Mouse (Mus musculus) embryonic stem cell, embryonic (primary cell): Measurements from ENCODE around the gene Adssl1.

Experiments
- CTCF ChIA-PET, 4 experiments: fragments of 300-600 bp in 2 of 4; fragments of 350-600 bp in 2 of 4; sonication (Branson Sonifier 250); formaldehyde crosslinking; loops; one replicate each; lab custom pipeline; 2022; ENCODE audit warnings: inconsistent platforms in 2 of 4; lab: Charles Lee
- POLR2A ChIA-PET, 4 experiments: fragments of 300-600 bp in 2 of 4; fragments of 350-600 bp in 2 of 4; sonication (Branson Sonifier 250); formaldehyde crosslinking; loops; one replicate each; lab custom pipeline; 2022; ENCODE audit warnings: antibody characterized with exemption in 4 of 4, inconsistent platforms in 1 of 4; lab: Charles Lee

The Adssl1 gene

DNA sequence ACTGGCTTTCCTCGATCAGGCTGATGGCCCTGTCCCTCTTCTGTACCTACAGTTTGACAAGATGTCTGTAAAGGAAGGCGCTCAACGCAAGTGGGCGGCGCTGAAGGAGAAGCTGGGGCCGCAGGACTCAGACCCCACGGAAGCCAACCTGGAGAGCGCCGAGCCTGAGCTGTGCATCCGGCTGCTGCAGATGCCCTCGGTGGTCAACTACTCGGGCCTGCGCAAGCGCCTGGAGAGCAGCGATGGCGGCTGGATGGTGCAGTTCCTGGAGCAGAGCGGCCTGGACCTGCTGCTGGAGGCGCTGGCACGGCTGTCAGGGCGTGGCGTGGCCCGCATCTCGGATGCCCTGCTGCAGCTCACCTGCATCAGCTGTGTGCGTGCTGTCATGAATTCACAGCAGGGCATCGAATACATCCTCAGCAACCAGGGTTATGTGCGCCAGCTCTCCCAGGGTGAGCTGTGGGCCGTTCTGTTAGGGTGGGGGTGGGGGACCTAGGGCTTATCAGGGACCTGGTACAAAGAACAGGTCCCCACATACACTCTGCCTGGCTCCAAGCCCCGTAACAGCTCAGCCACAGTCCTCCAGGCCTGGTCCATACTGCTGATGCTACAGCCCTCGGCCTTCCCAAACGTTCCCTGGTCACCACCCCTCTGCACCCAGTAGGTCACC lies 19.8 kb upstream of the Adssl1 start:
- POLR2A ChIA-PET = interaction anchor here in 2 of 4 experiments (0.7 to 9.1 kb wide), 19 partner anchors 10 to 416 kb away, joined by 3 to 85 read pairs (median 5); partner anchors contain the start of genes Inf2 (in 2 of the 2), Adssl1 (in 1 of the 2) and Siva1 (in 1 of the 2)
- CTCF ChIA-PET = interaction anchor here (0.6 to 3.5 kb wide), 16 partner anchors 8 to 868 kb away, joined by 3 to 23 read pairs (median 5); partner anchors contain the start of genes Akt1 (in 1 of the 4) and Inf2 (in 1 of the 4)

DNA sequence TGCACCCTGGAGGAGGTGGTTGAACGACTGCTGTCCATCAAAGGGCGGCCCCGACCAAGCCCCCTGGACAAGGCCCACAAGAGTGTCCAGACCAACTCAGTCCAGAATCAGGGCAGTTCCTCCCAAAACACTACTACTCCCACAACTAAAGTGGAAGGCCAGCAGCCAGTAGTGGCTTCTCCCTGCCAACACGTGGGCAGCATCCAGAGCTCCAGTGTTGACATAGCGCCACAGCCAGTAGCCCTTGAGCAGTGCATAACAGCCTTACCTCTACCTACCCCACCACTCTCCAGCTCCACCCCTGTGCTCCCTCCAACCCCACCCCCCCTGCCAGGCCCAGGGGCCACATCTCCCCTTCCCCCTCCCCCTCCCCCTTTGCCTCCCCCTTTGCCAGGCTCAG lies 15.8 kb upstream of the Adssl1 start:
- CTCF ChIA-PET = interaction anchor here in 2 of 4 experiments (0.6 to 2.2 kb wide), 7 partner anchors 19 to 106 kb away, joined by 3 to 21 read pairs (median 3); partner anchors contain the start of gene Siva1 (in 1 of the 2)
- POLR2A ChIA-PET = interaction anchor here in 2 of 4 experiments (1.1 to 4.7 kb wide), 5 partner anchors 15 to 52 kb away, joined by 3 to 21 read pairs (median 5); partner anchors contain the start of gene Adssl1 (in 1 of the 2)

DNA sequence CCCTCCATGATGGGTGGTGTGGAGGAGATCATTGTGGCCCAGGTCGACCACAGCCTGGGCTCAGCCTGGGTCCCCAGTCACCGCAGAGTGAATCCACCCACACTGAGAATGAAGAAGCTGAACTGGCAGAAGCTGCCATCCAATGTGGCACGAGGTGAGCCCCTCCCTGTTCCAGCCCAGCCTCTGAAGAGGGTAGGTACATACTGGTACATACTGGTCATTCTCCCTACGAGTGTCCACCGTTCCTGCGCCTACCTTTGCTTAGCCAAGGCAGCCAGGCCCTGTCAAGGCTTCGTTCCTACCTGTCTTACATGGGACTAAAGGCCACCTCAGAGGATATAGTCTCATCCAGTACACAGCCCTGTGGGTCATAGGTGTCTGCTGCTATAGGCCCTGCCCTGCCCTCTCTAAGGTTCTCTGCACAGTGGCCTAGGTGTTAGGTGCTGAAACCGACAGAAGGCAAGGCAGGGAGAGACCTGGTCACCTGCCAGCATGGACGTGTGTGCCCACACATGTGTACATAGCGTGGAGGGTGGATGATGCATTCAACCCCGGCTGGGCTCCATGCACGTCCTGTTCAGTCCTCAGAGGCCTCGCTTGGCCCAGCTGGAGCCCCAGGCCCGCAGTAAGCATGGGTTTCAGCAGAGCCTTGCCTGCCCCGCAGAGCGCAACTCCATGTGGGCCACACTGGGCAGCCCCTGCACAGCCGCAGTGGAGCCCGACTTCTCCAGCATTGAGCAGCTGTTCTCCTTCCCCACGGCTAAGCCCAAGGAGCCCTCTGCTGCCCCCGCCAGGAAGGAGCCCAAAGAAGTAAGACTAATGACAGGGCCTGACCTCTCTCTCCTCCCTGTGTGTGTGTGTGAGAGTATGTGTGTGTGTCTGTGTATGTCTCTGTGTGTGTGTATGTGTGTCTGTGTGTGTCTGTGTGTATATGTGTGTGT lies 14.9 kb upstream of the Adssl1 start:
- ChIA-PET CTCF (interaction anchor here (0.6 to 5.3 kb wide), 80 partner anchors 8 to 491 kb away, joined by 3 to 123 read pairs (median 4); partner anchors contain the start of genes Adssl1 (in 4 of the 4), Siva1 (in 2 of the 4) and Inf2 (in 1 of the 4)), POLR2A (interaction anchor here in 3 of 4 experiments (0.6 to 10.3 kb wide), 20 partner anchors 8 to 135 kb away, joined by 3 to 85 read pairs (median 4); partner anchors contain the start of genes Adssl1 (in 2 of the 3) and Siva1 (in 1 of the 3))

DNA sequence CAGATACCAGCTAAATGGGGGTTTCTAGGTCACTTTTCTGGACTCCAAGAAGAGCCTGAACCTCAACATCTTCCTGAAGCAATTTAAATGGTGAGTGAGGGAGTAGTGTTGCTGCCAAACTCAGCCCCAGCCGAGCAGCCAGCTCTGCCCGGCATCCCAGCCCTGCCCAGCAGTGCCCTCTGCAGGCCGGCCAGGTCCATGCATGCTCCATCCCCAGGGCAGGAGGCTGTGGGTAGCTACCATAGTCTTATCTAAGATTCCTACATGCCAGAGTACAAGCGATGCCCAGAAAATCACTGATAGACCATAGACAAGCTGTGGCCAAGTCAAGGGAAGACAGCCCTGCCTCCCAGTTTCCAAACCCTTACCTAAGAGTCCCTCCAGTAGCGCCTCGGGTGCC lies 14.1 kb upstream of the Adssl1 start:
- CTCF ChIA-PET = interaction anchor here (0.5 to 5.3 kb wide), 91 partner anchors 8 to 818 kb away, joined by 3 to 123 read pairs (median 4); partner anchors contain the start of genes Adssl1 (in 4 of the 4), Siva1 (in 2 of the 4) and Inf2 (in 1 of the 4)
- POLR2A ChIA-PET = interaction anchor here (0.6 to 10.3 kb wide), 21 partner anchors 9 to 768 kb away, joined by 3 to 85 read pairs (median 5); partner anchors contain the start of genes Adssl1 (in 2 of the 4) and Siva1 (in 1 of the 4)

DNA sequence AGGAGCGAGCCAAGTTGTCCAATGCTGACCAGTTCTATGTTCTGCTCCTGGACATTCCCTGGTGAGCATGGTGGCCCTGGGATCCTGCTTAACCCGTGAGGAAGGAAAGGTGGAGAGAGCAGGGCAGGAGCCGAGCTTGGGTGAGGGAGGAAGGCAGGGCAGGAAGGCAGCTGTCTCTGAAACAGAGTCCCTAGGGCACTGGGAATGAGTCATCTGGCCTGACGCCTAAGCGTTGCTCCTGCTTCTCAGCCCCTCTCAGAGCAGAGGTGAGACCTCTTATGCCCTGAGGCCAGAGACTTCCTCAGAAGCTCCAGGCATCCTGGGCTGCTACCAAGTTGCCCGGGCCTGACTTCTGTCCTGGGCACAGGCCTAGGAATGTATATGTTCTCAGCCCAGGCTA lies 12.8 kb upstream of the Adssl1 start:
- ChIA-PET CTCF (interaction anchor here in 2 of 4 experiments (0.7 to 5.3 kb wide), 9 partner anchors 8 to 109 kb away, joined by 3 to 123 read pairs (median 17); partner anchors contain the start of gene Adssl1 (in 1 of the 2)), POLR2A (interaction anchor here in 2 of 4 experiments (0.6 to 10.3 kb wide), 9 partner anchors 9 to 132 kb away, joined by 3 to 85 read pairs (median 10); partner anchors contain the start of gene Adssl1 (in 2 of the 2))

DNA sequence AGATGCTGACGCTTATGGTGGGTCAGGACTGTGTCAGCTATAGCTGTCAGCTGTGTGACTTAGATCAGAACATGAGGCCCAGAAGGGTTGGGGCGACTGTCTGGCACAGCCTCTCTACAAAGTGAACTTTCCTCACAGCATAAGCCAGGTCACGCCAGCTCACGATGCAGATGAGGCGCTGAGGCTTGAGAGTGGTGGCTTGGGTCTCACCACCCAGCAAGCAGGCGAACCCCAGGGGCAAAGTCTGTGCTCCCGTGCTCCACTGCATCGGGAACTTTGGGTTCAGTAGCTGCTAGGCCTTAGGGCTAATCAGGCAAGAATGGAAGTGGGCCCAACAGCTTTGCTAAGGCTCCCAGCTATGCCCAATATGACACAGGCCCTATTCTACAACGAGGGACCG lies 10.8 kb upstream of the Adssl1 start:
- ChIA-PET CTCF (interaction anchor here (0.5 to 5.3 kb wide), 19 partner anchors 9 to 103 kb away, joined by 3 to 123 read pairs (median 5); partner anchors contain the start of genes Adssl1 (in 1 of the 4) and Akt1 (in 1 of the 4)), POLR2A (interaction anchor here (0.5 to 10.3 kb wide), 22 partner anchors 8 to 820 kb away, joined by 3 to 85 read pairs (median 4); partner anchors contain the start of gene Adssl1 (in 2 of the 4))

DNA sequence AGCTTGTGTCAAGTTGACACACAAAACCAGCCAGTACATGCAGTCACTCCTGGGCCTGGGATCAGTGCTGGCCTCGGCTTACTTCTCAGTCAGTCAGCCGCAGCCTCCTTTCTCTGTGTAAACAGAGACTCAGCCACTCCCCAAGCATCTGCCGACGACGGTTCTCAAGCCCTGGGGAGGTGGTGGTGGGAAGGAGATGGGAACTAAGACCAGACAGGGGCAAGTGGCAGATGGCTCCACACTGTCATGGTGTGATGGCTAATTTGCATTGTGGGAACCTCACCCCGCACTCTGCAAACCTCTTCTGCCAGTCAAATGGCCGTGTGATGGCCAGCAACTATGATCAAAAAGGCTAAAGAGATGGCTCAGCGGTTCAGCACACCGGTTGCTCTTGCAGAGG lies 3.2 kb upstream of the Adssl1 start:
- ChIA-PET CTCF (interaction anchor here in 2 of 4 experiments (2.0 to 6.0 kb wide), 4 partner anchors 11 to 64 kb away, joined by 11 to 47 read pairs (median 22); partner anchors contain the start of gene Inf2 (in 1 of the 2)), POLR2A (interaction anchor here in 3 of 4 experiments (0.6 to 4.8 kb wide), 8 partner anchors 8 to 1608 kb away, joined by 3 to 68 read pairs (median 6); no protein-coding TSS in a partner anchor)

DNA sequence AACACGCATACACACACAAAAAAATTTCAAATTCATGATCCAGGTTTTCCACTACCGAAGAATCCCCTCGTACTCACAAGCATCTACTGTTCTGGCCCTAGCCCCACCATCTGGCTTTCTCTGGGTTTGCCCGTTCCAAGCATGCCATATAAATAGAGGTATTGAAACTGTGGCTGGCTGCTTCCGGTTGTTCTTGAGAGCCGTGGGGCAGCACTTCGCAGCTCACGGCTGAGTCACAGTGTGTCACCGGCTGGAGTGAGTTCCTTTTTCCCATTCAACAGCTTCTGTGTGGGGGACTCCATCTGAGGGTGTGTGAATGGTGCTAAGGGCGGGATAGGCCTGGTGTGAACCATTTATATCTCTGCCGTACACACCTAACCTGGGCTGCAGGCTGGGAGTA lies 2.7 kb upstream of the Adssl1 start:
- CTCF ChIA-PET = interaction anchor here (0.6 to 6.0 kb wide), 55 partner anchors 8 to 1816 kb away, joined by 3 to 67 read pairs (median 4); partner anchors contain the start of genes Akt1 (in 1 of the 4), Brf1 (in 1 of the 4), Btbd6 (in 1 of the 4) and Inf2 (in 1 of the 4)
- POLR2A ChIA-PET = interaction anchor here (0.5 to 4.8 kb wide), 22 partner anchors 9 to 1608 kb away, joined by 3 to 68 read pairs (median 4); partner anchors contain the start of gene Siva1 (in 2 of the 4)

DNA sequence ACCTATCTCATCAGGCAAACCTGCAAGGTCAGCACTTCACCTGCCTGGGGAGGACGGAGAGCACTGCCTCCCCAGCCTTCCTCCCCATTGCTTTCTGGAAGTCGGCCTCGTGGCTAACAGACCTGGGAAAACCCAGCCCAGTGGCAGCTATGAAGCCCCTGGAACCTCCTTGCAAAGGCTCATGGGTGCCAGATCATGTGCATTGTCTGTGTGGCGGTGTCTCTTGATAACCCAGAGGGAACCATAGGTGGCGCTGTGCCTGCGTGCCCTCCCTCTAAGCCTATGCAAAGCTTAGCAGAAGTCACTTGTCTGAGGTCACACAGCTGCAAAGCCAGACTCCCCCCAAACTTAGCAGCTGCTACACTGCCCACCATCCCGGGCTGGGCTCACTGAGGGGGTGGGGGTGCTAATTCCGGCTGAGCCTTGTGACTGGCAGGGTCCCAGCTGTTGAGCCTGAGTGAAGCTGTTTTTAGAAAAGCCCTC lies 1.9 kb upstream of the Adssl1 start:
- ChIA-PET CTCF (interaction anchor here (0.5 to 6.0 kb wide), 70 partner anchors 9 to 1817 kb away, joined by 3 to 67 read pairs (median 4); partner anchors contain the start of genes Akt1 (in 1 of the 4), Brf1 (in 1 of the 4), Cdca4 (in 1 of the 4) and Inf2 (in 1 of the 4)), POLR2A (interaction anchor here (0.5 to 4.8 kb wide), 25 partner anchors 9 to 843 kb away, joined by 3 to 68 read pairs (median 4); partner anchors contain the start of gene Siva1 (in 2 of the 4))

DNA sequence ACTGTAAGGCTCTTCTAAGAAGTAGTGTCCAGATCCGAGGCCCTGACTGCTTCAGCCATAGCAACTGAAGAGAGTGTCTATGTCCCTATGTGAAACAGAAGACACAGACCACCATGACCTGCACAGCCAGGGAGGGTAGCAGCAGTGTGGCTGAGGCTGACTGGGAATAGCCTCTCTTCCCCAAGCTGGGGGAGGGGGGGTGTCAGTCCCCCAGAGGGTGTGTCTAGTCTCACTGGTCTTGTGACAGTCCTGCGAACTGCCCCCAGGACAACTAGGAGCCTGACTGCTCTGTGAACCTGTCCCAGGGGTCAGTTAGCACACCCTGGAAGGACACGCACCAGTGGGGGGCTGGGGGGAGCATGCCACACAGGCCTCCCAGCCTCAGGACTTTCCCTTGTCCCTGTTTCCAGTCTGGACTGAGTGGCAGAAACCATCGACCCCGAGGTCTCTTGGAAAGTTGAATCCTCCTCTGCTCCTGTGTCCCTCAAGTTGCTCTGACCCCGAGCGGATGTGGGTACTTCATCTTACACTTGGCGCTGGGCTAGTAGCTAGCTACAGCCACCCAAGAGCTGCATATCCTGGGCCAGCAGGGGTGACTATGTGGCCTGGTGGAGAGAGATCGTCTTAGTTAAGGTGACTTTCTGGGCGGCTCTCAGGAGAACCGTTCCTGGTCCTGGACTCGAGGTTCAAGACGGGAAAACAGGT lies 712 bp upstream of the Adssl1 start:
- CTCF ChIA-PET = interaction anchor here (0.9 to 6.0 kb wide), 16 partner anchors 8 to 474 kb away, joined by 3 to 67 read pairs (median 14); partner anchors contain the start of gene Kif26a (in 1 of the 4)
- POLR2A ChIA-PET = interaction anchor here (0.6 to 4.8 kb wide), 22 partner anchors 10 to 304 kb away, joined by 3 to 68 read pairs (median 7); partner anchors contain the start of genes Inf2 (in 1 of the 4) and Siva1 (in 1 of the 4)

DNA sequence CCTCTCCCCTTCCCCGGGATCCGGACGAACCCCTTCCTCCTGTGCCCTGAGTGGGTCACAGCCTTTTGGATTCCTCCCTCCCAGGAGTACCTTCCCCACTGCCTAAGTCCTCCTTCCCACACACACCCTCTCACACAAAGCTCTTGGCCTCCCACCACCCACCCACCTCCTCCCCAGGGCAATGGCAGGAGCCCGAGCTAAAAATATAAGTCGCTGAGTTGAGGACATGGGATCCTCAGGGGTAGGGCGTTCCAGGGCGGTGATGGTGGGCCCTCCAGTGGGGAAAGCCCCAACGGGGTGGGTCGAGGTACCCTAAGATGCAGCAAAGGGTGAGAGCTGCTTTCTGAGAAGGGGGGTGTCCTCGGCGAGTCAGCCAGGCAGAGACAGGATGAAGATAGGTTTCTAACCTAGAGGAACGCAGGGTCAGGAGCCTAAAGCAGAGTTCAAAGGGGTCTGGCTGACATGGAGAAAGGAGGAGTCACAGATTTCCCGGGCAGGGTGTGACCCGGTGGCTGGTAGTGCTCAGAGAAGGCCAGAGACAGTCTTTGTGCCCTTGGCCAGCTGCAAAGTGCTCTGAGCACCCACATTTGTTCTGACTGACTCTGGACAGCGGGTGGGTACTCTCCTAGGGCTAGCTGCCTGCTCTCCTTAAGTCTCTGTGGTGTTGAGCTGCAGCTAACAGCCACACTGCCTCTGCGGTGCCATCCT lies 663 bp downstream of the Adssl1 start:
- CTCF ChIA-PET = interaction anchor here (0.5 to 6.0 kb wide), 28 partner anchors 9 to 516 kb away, joined by 3 to 67 read pairs (median 4); partner anchors contain the start of genes Akt1 (in 1 of the 4), Cdca4 (in 1 of the 4), Kif26a (in 1 of the 4) and Siva1 (in 1 of the 4)
- POLR2A ChIA-PET = interaction anchor here (0.7 to 4.8 kb wide), 30 partner anchors 9 to 458 kb away, joined by 3 to 68 read pairs (median 4); partner anchors contain the start of genes Siva1 (in 3 of the 4) and Inf2 (in 1 of the 4)

DNA sequence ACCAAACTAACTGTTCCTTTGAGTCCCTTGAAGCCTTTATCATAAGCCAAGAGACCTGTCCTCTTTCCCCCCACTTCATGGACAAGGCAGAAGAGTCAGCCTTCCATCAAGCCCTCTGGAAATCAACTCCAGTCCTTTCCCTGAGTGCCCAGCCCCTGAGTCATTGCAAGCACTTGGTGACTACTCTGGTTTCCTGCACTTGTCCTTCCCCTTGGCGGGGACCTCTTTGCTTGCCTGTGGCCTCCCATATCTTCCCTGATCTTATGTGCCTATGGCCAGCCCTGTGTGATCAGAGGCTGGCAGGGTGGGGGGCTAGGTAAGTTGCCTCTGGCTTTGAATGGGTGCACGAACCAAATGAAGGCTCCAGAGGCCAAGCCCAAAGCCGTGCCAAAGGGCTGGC lies 2.1 kb downstream of the Adssl1 start:
- ChIA-PET POLR2A (interaction anchor here in 2 of 4 experiments (1.6 to 2.9 kb wide), 2 partner anchors 70 kb away, joined by 6 to 9 read pairs; no protein-coding TSS in a partner anchor), CTCF (interaction anchor here in 3 of 4 experiments (1.1 to 6.0 kb wide), 5 partner anchors 13 to 70 kb away, joined by 3 to 67 read pairs (median 17); no protein-coding TSS in a partner anchor)

DNA sequence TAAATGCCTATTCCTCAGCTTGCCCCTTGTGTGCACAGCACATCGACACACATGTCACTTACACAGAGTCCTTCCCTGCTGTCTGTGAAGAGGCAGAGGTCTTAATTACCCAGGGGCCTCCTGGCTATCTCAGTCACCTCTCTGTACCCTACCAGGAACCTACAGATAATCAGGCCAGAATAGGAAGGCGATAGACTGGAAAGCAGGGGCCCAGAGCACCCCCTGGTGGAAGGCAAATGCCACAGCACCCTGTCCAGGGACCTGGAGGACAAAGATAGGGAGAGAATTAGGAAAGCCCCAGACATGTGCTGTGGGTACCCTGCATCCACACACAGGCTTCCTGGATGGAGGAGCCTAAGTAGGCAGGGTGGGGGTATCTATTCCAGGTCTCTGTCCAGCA lies 3.9 kb downstream of the Adssl1 start:
- ChIA-PET CTCF (interaction anchor here (0.5 to 5.1 kb wide), 22 partner anchors 8 to 124 kb away, joined by 3 to 42 read pairs (median 4); partner anchors contain the start of genes Inf2 (in 1 of the 4) and Tmem179 (in 1 of the 4)), POLR2A (interaction anchor here in 2 of 4 experiments (0.9 to 2.9 kb wide), 9 partner anchors 10 to 83 kb away, joined by 3 to 12 read pairs (median 5); no protein-coding TSS in a partner anchor)

DNA sequence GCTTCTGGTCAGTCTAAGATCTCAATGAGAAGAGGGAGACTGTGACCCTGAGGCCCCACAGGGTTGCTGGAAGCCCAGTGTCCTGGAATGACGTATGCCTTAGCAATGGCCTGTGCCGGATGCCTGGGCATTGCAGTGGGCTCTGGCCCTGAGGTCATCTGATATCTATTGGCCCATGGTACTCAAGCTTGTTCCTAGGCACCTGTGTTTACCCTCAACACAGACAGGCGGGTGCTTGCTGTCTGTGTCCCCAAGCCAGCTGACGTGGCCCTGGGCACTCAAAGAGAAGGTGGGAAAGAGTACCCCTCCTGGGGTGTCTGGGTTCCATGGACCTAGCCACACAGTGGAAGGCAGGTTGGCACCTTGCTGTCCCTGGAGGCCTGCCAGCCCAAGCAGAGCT lies 5.9 kb downstream of the Adssl1 start:
- ChIA-PET CTCF (interaction anchor here in 3 of 4 experiments (0.7 to 5.1 kb wide), 11 partner anchors 8 to 74 kb away, joined by 3 to 42 read pairs (median 5); partner anchors contain the start of gene Siva1 (in 2 of the 3)), POLR2A (interaction anchor here in 1 of 4 experiments (2.1 to 2.6 kb wide), 2 partner anchors 17 to 68 kb away, joined by 6 to 8 read pairs; no protein-coding TSS in a partner anchor)
